Comparison of ENCODE assay signal across 9 mouse cellular contexts in the genomic region with DNA sequence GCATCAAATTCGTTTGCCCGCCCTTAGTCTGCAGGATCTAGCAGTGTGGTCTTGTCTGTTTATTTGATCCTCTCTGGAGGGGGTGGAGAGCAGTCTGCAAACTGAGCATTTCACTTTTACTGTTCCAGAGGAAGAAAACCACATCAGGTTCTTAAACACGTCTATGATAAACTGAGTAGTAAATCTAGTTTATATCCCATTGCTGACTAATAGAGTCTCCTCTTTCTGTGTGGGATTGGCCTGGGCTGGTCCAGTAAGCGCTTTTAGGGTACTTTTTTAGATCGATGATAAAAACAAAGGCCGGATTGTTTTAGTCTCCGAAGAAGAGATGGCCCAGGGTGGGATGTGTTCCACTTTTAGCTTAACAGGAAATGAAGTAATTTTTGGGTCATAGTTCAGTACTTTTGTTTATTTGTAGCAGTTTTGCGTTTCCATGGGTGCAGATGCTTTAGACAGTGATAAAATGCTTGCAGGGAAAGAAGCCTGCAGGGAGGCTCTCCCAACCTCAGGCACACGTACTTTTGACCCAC.
DNase-seq lines count a peak whose midpoint lies in the region; ATAC-seq and TF ChIP-seq lines count a peak whose summit lies in the region.
"Had no signal": no experiment of that assay in that cellular context is flagged by ENCODE, and none has a peak within 500 bp of the region (broad histone marks: within the 10 kb centered on the region; RNA-seq: fewer than 3 reads in every experiment).

No protein-coding gene starts in this region.

- H3K4me3 ChIP-seq in heart, embryonic 12.5 days = no peak overlapping the region
- H3K4me3 ChIP-seq in small intestine, adult 2 months (ENCODE audit: low read depth, low read length) = no peak overlapping the region

- H3K36me3 ChIP-seq in heart, embryonic 12.5 days = peaks cover 14% of the 10 kb centered on the region
- H3K36me3 ChIP-seq in small intestine, adult 2 months (ENCODE audit: control insufficient read depth, insufficient read depth, low read length) = peaks cover 11% of the 10 kb centered on the region
- H3K36me3 ChIP-seq: G1E had no signal

- no peaks in the 10 kb centered on the region for H3K27me3 ChIP-seq in heart, embryonic 12.5 days (replicated peaks)
- H3K27me3 ChIP-seq in small intestine, adult 2 months (ENCODE audit: control insufficient read depth, insufficient read depth, low read length) = no peaks in the 10 kb centered on the region

- H3K9me3 ChIP-seq in heart, embryonic 12.5 days (replicated peaks) = no peaks in the 10 kb centered on the region
- H3K9me3 ChIP-seq: G1E had no signal

- WGBS in heart, embryonic 12.5 days = 25% methylated on average over 9 of the region's 9 CpGs
- WGBS in small intestine, adult 2 months = 10% methylated on average over 9 of the region's 9 CpGs

- peaks cover 46% of the 10 kb centered on the region for H3K4me1 ChIP-seq in heart, embryonic 12.5 days (replicated peaks)
- H3K4me1 ChIP-seq in small intestine, adult 2 months (ENCODE audit: control insufficient read depth, insufficient read depth, insufficient read length, low read length) = peaks cover 5% of the 10 kb centered on the region; the same call in 1 of the 2 replicates

- H3K4me2 ChIP-seq in heart, embryonic 12.5 days = peak overlapping the region; percentile 2; the same call in 1 of the 2 replicates

- intact Hi-C loops in gastrocnemius, postnatal 14 days (cut with DNase I; ENCODE audit: low total_unique reads) = no loop called here

- no peak overlapping the region; the same call in 1 of the 2 replicates for H3K9ac ChIP-seq in heart, embryonic 12.5 days

- peak; percentile 17 for DNase-seq in gastrocnemius, postnatal 14 days
- DNase-seq in gastrocnemius, postnatal 25 days = no peak
- peak; percentile 83 for DNase-seq in NIH3T3 (ENCODE audit: low read depth)
- DNase-seq in kidney, postnatal 36 days = peak; percentile 23 to 67
- no peak for DNase-seq in layer of hippocampus, adult 11-12 months (ENCODE audit: low spot score)
- no peak for DNase-seq in ovary, postnatal 36 days (ENCODE audit: low spot score)

- peak overlapping the region; percentile 52 for H3K27ac ChIP-seq in heart, embryonic 12.5 days (ENCODE audit: poor library complexity, severe bottlenecking)
- peak overlapping the region; percentile 65 for H3K27ac ChIP-seq in small intestine, adult 2 months (ENCODE audit: insufficient read depth, low read depth, low read length)

- no peak for TF ChIP-seq CTCF in small intestine, adult 2 months (IDR thresholded peaks at IDR 0.05; ENCODE audit: extremely low read depth, insufficient read length, insufficient replicate concordance, low read depth, low read length)

- ATAC-seq in heart, embryonic 12.5 days (ENCODE audit: insufficient number of reproducible peaks, low FRiP score) = peak; percentile 56; the same call in 1 of the 2 replicates

- no peak for TF ChIP-seq POLR2A in small intestine, adult 2 months (IDR thresholded peaks at IDR 0.05; ENCODE audit: low read depth, low read length)

Comparison
In these comparisons a context has a peak if more than half of its experiments do, and no peak if none do; other contexts are left out.
1. DNase-seq: peak in gastrocnemius, postnatal 14 days (single experiment), NIH3T3 (single experiment) and kidney, postnatal 36 days (2 of 2); none in gastrocnemius, postnatal 25 days (single experiment), layer of hippocampus, adult 11-12 months (single experiment) and ovary, postnatal 36 days (single experiment).